Mouse (Mus musculus): ENCODE data around the gene Cd300lb. TPM values are rescaled to one million over a fixed set of nuclear protein-coding genes. Genes with fewer than 3 reads are reported as not detected.
"Not testable (repeated sequence)": the region's sequence is repeated elsewhere in the genome, so short reads cannot be mapped to it uniquely, and the experiment has no call there.

Cd300lb gene
- total RNA-seq, 2 experiments from 2014 or later, result 0.12 TPM; not detected in 1

DNA sequence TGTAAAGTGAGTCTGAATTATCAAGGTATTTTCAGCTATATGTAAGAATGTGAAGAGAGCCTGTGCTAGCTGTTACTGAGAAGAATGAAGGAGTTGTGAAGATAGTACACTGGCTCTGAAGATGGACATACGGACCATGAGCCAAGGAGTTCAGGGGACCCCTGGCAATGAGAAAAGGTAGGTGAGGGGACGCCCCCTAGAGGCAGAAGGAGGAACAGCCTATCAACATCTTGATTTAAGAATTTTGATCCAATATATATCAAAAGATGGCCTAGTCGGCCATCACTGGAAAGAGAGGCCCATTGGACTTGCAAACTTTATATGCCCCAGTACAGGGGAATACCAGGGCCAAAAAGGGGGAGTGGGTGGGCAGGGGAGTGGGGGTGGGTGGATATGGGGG, 24.6 kb downstream of the Cd300lb start:
- DNase-seq (ENCODE audit: low spot score in 2 of 2); H3K27ac ChIP-seq; H3K4me3 ChIP-seq: not testable (repeated sequence)
- TF ChIP-seq CTCF (conservative IDR thresholded peaks at IDR 0.05), result peak; percentile 62

DNA sequence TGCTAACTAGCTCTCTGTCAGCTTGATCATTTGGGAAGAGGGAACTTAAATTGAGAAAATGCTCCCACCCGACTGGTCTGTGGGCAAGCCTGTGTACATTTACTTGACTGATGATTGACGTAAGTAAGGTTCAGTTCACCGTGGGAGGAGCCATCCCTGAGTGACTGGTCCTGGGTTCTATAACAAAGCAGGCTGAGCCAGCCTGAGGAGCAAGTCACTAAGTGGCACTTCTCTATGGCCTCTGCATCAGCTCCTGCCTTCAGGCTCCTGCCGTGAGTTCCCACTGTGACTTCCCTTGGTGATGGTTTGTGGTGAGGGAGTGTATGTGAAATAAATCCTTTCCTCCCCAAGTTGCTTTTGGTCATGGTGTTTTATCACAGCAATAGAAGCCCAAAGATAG, 26.1 kb downstream of the Cd300lb start:
- no peak for DNase-seq (ENCODE audit: low spot score in 2 of 2)
- Histone ChIP-seq H3K27ac (no peak overlapping the region), H3K4me3 (no peak overlapping the region)
- no peak for TF ChIP-seq CTCF (conservative IDR thresholded peaks at IDR 0.05)

DNA sequence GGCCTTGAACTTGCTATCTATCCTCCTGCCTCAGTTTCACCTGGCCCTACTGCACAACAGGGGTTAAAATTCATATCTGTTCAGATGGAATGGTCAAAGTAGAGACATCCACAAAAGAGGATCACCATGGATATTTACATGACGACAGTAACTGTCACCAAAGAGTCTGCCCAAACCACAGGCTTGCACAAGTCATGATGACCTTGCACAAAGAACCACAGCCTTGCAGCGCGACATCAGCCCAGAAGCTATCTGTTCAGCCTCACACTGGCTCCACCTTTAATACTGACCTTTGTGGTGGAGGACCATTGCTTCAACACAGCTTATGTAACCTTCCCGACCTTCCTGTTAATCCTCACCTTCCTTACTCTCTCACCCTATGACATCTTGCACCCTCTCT, 26.6 kb downstream of the Cd300lb start:
- H3K27ac ChIP-seq, result no peak overlapping the region
- TF ChIP-seq CTCF (conservative IDR thresholded peaks at IDR 0.05), result no peak
- no peak overlapping the region for H3K4me3 ChIP-seq
- DNase-seq (ENCODE audit: low spot score in 2 of 2), result no peak

DNA sequence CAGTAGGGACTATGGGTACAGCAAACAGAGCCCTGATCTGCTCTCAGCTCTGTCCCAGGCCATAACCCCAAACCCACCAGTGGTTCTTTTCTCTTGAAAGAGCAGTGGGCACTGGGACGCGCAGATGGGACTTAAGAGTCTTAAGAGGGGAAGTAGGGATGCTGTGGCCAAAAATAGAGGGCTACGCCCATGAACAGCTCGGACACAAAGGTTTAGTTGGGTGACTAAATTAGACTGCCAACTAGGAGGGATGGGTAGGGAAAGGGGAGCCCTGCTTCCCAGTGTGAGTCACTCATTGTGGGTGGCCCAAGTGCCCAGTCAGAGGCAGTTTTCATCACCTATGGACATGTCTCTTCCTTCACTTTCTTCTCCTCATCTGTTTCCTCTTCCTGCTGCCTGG, 31.0 kb downstream of the Cd300lb start:
- Histone ChIP-seq H3K27ac (no peak overlapping the region), H3K4me3 (no peak overlapping the region)
- DNase-seq (ENCODE audit: low spot score in 2 of 2), result no peak
- no peak for TF ChIP-seq CTCF (conservative IDR thresholded peaks at IDR 0.05)

DNA sequence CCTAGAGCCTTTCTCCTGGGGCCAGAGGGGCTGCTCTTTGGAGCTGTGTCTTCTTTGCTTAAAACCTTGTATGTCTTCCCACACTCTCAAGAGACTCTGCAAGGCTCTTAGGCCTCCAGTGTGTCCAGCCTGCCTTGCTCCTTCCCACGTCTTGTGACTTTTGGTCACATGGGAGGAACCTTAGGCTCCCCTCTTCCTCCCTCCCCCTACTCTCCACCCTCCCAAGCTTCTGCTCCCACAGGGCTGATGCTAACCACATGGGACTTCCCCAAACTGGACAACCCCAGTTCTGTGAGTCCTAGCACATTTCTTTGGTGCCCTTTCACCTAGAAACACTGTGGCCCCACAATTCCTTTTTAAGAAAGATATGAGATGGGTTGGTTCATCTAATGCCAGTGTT, 36.2 kb downstream of the Cd300lb start:
- no peak for TF ChIP-seq CTCF (conservative IDR thresholded peaks at IDR 0.05)
- DNase-seq (ENCODE audit: low spot score in 2 of 2), result no peak
- H3K4me3 ChIP-seq, result no peak overlapping the region
- H3K27ac ChIP-seq, result no peak overlapping the region

DNA sequence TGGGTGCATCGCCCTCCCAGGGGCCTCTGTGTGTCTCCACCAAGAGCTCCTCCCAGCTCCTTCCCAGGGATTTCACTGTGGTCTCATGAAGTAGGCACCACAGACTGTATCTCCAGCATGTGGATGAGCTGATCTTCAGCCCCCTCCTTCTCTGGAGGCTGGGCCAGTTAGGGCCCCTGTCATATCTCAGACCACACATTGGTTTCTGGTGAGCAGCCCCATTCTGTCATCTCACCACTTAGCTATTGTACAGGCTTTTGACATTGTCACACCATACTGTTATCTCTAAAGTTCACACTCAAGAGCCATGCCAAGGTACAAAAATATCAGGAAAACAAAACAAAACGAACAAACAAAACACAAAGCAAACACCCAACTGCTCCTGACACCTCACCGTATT, 38.1 kb downstream of the Cd300lb start:
- Histone ChIP-seq H3K27ac (no peak overlapping the region), H3K4me3 (no peak overlapping the region)
- no peak for TF ChIP-seq CTCF (conservative IDR thresholded peaks at IDR 0.05)
- no peak for DNase-seq (ENCODE audit: low spot score in 2 of 2)

DNA sequence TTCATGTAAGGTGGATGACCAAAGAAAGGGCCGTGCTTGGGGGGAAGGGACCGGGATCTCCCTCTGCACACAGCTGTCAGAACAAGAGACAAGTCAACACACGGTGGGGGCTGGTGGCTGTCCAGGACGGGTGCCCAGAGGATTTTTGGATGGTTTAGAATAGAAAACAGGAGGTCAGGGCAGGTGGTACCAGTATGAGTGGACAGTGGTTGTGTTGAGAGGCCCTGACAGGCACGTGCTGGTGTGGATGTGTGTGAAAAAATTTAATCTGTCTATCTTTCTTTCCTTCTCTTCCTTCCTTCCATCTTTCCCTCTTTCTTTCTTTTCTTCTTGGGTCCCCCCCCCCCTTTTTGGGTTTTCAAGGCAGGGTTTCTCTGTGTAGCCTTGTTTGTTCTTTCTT, 43.6 kb downstream of the Cd300lb start:
- H3K4me3 ChIP-seq, result no peak overlapping the region
- TF ChIP-seq CTCF (conservative IDR thresholded peaks at IDR 0.05), result no peak
- no peak overlapping the region for H3K27ac ChIP-seq
- no peak for DNase-seq (ENCODE audit: low spot score in 2 of 2)

DNA sequence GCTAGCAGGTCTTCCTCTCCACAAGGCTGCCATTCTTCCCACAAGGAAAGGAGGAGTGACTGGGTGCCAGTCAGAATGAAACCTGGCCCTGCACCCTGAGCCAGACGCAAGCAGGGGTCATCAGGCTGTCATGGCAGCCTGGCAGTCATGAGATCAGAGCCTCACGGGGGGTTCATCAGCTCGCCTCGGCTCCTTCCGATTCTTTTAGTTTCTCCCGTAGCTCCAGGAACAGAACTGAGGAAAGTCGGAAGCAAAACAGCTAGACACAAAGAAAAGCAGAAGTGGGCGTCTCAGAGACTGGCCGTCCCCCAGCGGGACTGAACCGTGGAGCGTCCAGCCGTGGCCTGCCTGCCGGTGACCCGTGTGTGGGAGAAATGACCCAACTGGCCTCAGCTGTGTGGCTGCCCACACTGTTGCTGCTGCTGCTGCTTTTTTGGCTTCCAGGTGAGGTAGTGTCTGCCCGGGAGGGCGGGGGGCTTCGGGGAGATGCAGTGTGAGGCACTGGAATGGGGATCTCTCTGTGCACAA, 44.1 kb downstream of the Cd300lb start, which contains the start of gene Cd300a:
TSS of gene Cd300a (plus strand) at position 51 of the 528 bp plus-strand sequence.
- no peak for DNase-seq (ENCODE audit: low spot score in 2 of 2)
- Histone ChIP-seq H3K27ac (no peak within 1 kb of the TSS), H3K4me3 (no peak within 1 kb of the TSS)
- TF ChIP-seq CTCF (conservative IDR thresholded peaks at IDR 0.05), result no peak

DNA sequence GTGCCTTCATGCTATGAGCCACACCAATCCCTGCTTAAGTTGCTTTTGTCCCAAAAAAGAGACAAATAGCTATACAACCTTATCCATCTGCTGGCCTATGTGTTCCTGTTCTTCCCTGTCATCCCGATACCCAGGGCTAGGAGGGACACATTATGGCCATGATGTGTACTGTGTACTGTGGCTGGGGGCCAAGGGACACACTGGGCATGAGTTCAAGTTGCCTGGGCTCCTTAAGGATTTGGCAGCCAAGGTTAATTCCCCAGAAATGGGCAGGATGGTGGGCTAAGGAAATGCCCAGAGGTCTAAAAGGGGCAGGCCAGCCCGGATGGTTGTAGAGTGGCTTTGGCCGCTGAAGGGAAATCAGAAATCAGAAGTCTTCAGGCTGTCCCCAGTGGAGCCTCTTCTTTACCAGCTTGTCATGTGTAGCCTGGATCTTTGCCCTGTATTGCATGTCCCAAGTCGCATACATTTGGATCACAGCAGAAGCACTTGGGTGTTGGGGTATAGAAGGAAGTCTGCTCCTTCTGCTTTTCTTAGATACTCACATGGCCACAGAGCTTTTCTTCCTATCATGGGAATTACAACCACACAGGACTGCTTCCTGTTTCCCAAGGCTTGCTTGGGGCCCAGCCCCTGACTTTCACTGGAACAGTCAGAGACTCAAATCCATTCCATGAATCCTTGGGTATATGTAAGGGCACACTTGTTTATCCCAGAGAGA, 49.6 kb downstream of the Cd300lb start:
- H3K4me3 ChIP-seq, result no peak overlapping the region
- no peak for DNase-seq (ENCODE audit: low spot score in 2 of 2)
- H3K27ac ChIP-seq, result no peak overlapping the region
- TF ChIP-seq CTCF (conservative IDR thresholded peaks at IDR 0.05), result no peak

DNA sequence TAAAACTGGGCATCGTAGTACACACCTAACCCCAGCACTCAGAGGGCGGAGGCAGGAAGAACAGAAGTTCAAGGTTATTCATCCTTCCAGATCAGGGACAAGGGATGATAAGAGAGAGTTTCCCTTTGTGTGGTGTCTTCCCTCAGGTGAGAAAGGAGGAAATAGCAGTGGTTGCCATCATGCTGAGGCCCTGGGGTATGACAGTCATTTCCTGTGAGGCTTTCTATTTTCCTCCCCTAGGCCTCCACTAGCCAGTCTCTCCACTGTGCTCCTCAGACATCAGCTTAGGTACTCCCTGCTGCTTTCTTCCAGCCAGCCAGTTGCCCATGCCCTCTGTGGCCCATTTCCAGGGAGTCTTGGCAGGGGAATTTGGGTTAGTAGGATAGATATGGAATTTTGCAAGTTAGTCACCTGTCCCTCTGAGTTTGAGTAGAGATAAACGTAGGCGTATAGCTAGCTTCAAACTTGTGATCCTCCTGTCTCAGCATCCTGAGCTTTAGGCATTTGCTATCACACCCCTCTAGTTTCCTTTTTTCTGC, 50.9 kb downstream of the Cd300lb start:
- TF ChIP-seq CTCF (conservative IDR thresholded peaks at IDR 0.05), result no peak
- H3K27ac ChIP-seq, result no peak overlapping the region
- no peak for DNase-seq (ENCODE audit: low spot score in 2 of 2)
- no peak overlapping the region for H3K4me3 ChIP-seq

DNA sequence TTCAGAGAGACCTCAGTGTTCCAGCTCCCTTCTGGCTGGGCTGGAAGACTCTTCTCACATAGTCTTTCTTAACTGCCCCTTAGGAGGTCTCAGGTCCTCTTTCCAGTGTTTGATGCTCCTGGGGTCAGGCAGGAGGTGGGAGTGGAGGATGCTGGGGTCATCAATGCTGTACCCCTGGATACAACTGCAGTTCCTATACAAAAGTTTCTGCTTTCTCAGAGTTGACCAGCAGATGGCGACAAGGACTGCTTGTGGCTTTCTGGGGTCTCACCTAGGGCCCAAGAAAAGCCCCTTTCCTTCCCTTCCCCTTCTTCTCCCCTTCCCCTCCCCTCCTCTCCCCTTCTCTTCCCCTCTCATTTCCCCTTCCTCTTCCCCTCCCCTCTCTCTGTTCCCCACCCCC, 53.6 kb downstream of the Cd300lb start:
- Histone ChIP-seq H3K4me3 (no peak overlapping the region), H3K27ac (no peak overlapping the region)
- peak; percentile 13 to 46 for DNase-seq (ENCODE audit: low spot score in 2 of 2)
- TF ChIP-seq CTCF (conservative IDR thresholded peaks at IDR 0.05), result peak; percentile 81

DNA sequence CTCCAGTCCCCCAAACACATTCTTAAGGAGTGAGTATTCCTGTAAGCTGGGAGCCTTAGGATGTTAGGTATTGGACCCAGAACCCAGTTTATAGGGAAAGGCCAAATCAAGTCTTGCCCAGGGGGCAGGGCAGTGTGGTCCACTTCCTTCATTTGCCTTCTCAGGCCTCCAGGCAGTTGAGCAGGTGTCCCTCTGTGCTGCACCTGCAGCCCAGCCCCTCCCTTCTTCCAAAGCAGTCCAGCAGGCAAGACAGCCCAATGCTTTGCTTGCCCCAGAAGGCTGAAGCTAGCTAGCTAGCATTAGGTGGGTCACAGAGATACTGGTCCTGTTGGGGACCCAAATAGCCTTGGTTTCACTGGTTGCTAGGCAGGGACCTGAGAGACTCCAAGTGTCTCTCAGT, 54.0 kb downstream of the Cd300lb start:
- no peak for DNase-seq (ENCODE audit: low spot score in 2 of 2)
- no peak overlapping the region for H3K27ac ChIP-seq
- no peak overlapping the region for H3K4me3 ChIP-seq
- TF ChIP-seq CTCF (conservative IDR thresholded peaks at IDR 0.05), result no peak

DNA sequence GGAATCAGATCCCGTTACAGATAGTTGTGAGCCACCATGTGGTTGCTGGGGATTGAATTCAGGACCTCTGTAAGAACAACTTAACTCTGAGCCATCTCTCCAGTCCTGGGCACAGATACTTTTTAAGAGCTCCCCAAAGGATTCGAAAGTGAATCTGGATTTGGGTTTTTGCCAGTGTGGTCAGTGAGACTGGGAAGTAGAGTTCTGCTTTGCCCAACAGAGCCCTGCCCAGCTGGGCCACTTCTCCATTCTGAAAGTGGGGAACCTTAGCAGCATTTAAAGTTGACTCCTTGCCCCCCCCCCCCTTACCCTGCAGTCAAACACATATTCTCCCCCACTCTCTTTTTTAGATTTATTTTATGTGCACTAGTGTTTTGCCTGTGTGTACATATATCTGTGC, 54.5 kb downstream of the Cd300lb start:
- peak in 1 of 2 experiments; percentile 11 for DNase-seq (ENCODE audit: low spot score in 2 of 2)
- H3K27ac ChIP-seq, result no peak overlapping the region
- no peak for TF ChIP-seq CTCF (conservative IDR thresholded peaks at IDR 0.05)
- no peak overlapping the region for H3K4me3 ChIP-seq

DNA sequence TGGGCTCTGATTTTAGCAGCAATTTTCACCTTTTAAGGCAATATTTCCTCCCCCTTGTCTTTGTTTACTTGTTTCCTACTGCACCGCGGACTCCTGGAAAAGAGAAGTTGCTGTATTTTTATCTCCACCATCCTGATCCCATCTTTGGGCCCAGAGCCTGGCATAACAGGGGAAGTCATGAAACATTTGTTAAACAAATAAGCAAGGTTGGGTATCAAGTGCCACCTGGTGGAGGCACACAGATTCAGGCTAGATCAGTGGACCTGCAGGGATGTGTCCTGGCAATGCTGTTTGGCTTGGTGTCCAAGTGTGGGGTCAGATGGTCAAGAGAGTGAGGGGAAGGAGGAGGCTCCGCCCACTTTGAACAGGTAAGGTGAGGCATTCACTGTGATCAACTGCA, 57.0 kb downstream of the Cd300lb start:
- Histone ChIP-seq H3K27ac (no peak overlapping the region), H3K4me3 (no peak overlapping the region)
- peak; percentile 85 for TF ChIP-seq CTCF (conservative IDR thresholded peaks at IDR 0.05)
- DNase-seq (ENCODE audit: low spot score in 2 of 2), result peak; percentile 48 to 54
